Mouse (Mus musculus): ENCODE measurements at regions not wholly inside any gene's neighbourhood (a gene's known extent, or its start where the extent isn't known, plus 50 kb on each side); places are given as distances from the start of the nearest gene placed in this dataset.
"Not testable (repeated sequence)": the region's sequence is repeated elsewhere in the genome, so short reads cannot be mapped to it uniquely, and the experiment has no call there.

- not testable (repeated sequence) for H3K9me3 ChIP-seq (replicated peaks); H3K9ac ChIP-seq; H3K27me3 ChIP-seq; H3K4me1 ChIP-seq (replicated peaks); ATAC-seq (replicated peaks; ENCODE audit: insufficient number of reproducible peaks, insufficient read depth, low FRiP score, low read depth); H3K27ac ChIP-seq; H3K4me2 ChIP-seq; H3K36me3 ChIP-seq; H3K4me3 ChIP-seq
- 83% methylated on average over 4 of the region's 4 CpGs for WGBS
Observed at GRCm38 (mm10) chr4:22763026-22763425, 274.9 kb upstream of the Pou3f2 start.

Measured in heart, embryonic 15.5 days (tissue).